Mouse (Mus musculus) midbrain, embryonic 12.5 days (tissue): ENCODE results near the gene Majin. TPM values are rescaled to one million over a fixed set of nuclear protein-coding genes. Genes with fewer than 3 reads are reported as not detected.

Experiments used
- ATAC-seq: fragments of 200-750 bp; cut with Nextera tagmentation; 2 replicates; pipeline ENCODE4 v1.8.0; 2017; ENCODE audit warnings: low read depth, moderate TSS enrichment, moderate library complexity; ENCODE audit not compliant: low FRiP score
- H3K27ac ChIP-seq: fragments of 300-500 bp; sonication (generic); replicated peaks from 2 replicates; pipeline ENCODE4 v1.5.1; 2016; ENCODE audit warnings: mild to moderate bottlenecking
- H3K27me3 ChIP-seq: fragments of 300-500 bp; sonication (generic); 2 replicates; pipeline ENCODE4 v1.6.1; 2016; ENCODE audit warnings: mild to moderate bottlenecking
- H3K36me3 ChIP-seq: fragments of 300-500 bp; sonication (generic); 2 replicates; pipeline ENCODE4 v1.6.1; 2016
- H3K4me1 ChIP-seq: fragments of 300-500 bp; sonication (generic); 2 replicates; pipeline ENCODE4 v1.6.1; 2016
- H3K4me2 ChIP-seq: fragments of 300-500 bp; sonication (generic); replicated peaks from 2 replicates; pipeline ENCODE4 v1.6.1; 2016; ENCODE audit warnings: mild to moderate bottlenecking, moderate library complexity
- H3K4me3 ChIP-seq: fragments of 300-500 bp; sonication (generic); 2 replicates; pipeline ENCODE4 v1.5.1; 2016; ENCODE audit warnings: mild to moderate bottlenecking
- H3K9ac ChIP-seq: fragments of 300-500 bp; sonication (generic); replicated peaks from 2 replicates; pipeline ENCODE4 v1.6.1; 2016; ENCODE audit warnings: mild to moderate bottlenecking, moderate library complexity
- H3K9me3 ChIP-seq: fragments of 300-500 bp; sonication (generic); 2 replicates; pipeline ENCODE4 v1.6.1; 2016; ENCODE audit warnings: mild to moderate bottlenecking
- WGBS: fragments of 180-500 bp; shearing (Covaris S2); methylation state at CpG from one replicate; pipeline ENCODE4 v1.1.7; 2016; 5-methylcytosine and 5-hydroxymethylcytosine counted together
- polyA plus RNA-seq: library from polyadenylated mRNA; unstranded; fragments of >200 nt; fragmentation: Nextera tagmentation; extraction: Ambion mirVana; gene quantifications from 2 replicates; pipeline ENCODE4 v1.2.1, GENCODE M21; 2016

Majin gene
- polyA plus RNA-seq, 1 experiment from 2014 or later: not detected

- peaks cover 67% of the 10 kb centered on the region for H3K36me3 ChIP-seq
- no peak for ATAC-seq
These were observed 46.8 kb downstream of the Majin start for GRCm38 (mm10) chr19:6231036-6231435.

GRCm38 (mm10) chr19:6233647-6234046 is 49.5 kb downstream of the Majin start:
- H3K27ac ChIP-seq: no peak overlapping the region
- H3K4me3 ChIP-seq: no peak overlapping the region
- peaks cover 19% of the 10 kb centered on the region for H3K4me1 ChIP-seq
- peak overlapping the region; percentile 81; the same call in 1 of the 2 replicates for H3K9ac ChIP-seq
- no peaks in the 10 kb centered on the region for H3K27me3 ChIP-seq
- no peaks in the 10 kb centered on the region for H3K9me3 ChIP-seq
- no peak for ATAC-seq
- peaks cover 45% of the 10 kb centered on the region for H3K36me3 ChIP-seq
- H3K4me2 ChIP-seq: no peak overlapping the region
- WGBS: 86% methylated on average over 16 of the region's 16 CpGs

More at GRCm38 (mm10) chr19:6231036-6231435, 46.8 kb downstream of the Majin start:
- no peak overlapping the region for H3K9ac ChIP-seq
- H3K4me3 ChIP-seq: no peak overlapping the region
- WGBS: 90% methylated on average over 2 of the region's 2 CpGs
- H3K4me2 ChIP-seq: no peak overlapping the region
- H3K4me1 ChIP-seq: peaks cover 12% of the 10 kb centered on the region
- no peaks in the 10 kb centered on the region for H3K9me3 ChIP-seq
- H3K27me3 ChIP-seq: no peaks in the 10 kb centered on the region
- H3K27ac ChIP-seq: no peak overlapping the region

GRCm38 (mm10) chr19:6234337-6235083 is 50.3 kb downstream of the Majin start:
- Histone ChIP-seq H3K4me1 (peaks cover 19% of the 10 kb centered on the region), H3K36me3 (peaks cover 37% of the 10 kb centered on the region), H3K9ac (peak overlapping the region; percentile 81), H3K27me3 (no peaks in the 10 kb centered on the region), H3K9me3 (no peaks in the 10 kb centered on the region), H3K4me3 (peak overlapping the region; percentile 77), H3K4me2 (peak overlapping the region; percentile 69), H3K27ac (no peak overlapping the region)
- 67% methylated on average over 11 of the region's 11 CpGs for WGBS
- ATAC-seq: no peak

GRCm38 (mm10) chr19:6235084-6236052 is 51.2 kb downstream of the Majin start, which contains the start of gene Ppp2r5b:
Gene Ppp2r5b (minus strand): TSS chr19:6235872.
- Histone ChIP-seq H3K9me3 (no peaks in the 10 kb centered on the region), H3K9ac (peak within 1 kb of the TSS; percentile 81), H3K4me2 (peak within 1 kb of the TSS; percentile 69), H3K36me3 (peaks cover 28% of the 10 kb centered on the region), H3K27ac (peak within 1 kb of the TSS; percentile 90), H3K27me3 (no peaks in the 10 kb centered on the region), H3K4me1 (peaks cover 19% of the 10 kb centered on the region), H3K4me3 (peak within 1 kb of the TSS; percentile 77)
- peak; percentile 93 for ATAC-seq
- WGBS: 1% methylated on average over 43 of the region's 48 CpGs

GRCm38 (mm10) chr19:6236053-6236441 is 51.9 kb downstream of the Majin start:
- WGBS: 0% methylated on average over 9 of the region's 9 CpGs
- H3K9me3 ChIP-seq: no peaks in the 10 kb centered on the region
- H3K4me2 ChIP-seq: peak overlapping the region; percentile 69
- H3K27me3 ChIP-seq: no peaks in the 10 kb centered on the region
- H3K36me3 ChIP-seq: peaks cover 21% of the 10 kb centered on the region
- peak overlapping the region; percentile 90 for H3K27ac ChIP-seq
- H3K4me3 ChIP-seq: peak overlapping the region; percentile 77
- ATAC-seq: peak; percentile 85
- peak overlapping the region; percentile 81 for H3K9ac ChIP-seq
- peaks cover 19% of the 10 kb centered on the region for H3K4me1 ChIP-seq

- H3K27ac ChIP-seq: 0 out of 2 replicates have a peak overlapping the region, but pooled peaks have one; percentile 15
These were observed 52.7 kb downstream of the Majin start for GRCm38 (mm10) chr19:6236842-6237241.

GRCm38 (mm10) chr19:6238740-6239139 is 54.6 kb downstream of the Majin start:
- no peak overlapping the region for H3K9ac ChIP-seq
- H3K4me1 ChIP-seq: peaks cover 31% of the 10 kb centered on the region
- H3K4me2 ChIP-seq: no peak overlapping the region
- H3K27me3 ChIP-seq: no peaks in the 10 kb centered on the region
- no peak overlapping the region for H3K27ac ChIP-seq
- H3K9me3 ChIP-seq: no peaks in the 10 kb centered on the region
- no peak for ATAC-seq
- H3K4me3 ChIP-seq: no peak overlapping the region
- H3K36me3 ChIP-seq: no peaks in the 10 kb centered on the region

More at GRCm38 (mm10) chr19:6236842-6237241, 52.7 kb downstream of the Majin start:
- no peak overlapping the region for H3K9ac ChIP-seq
- no peaks in the 10 kb centered on the region for H3K27me3 ChIP-seq
- no peaks in the 10 kb centered on the region for H3K9me3 ChIP-seq
- H3K4me1 ChIP-seq: peaks cover 19% of the 10 kb centered on the region
- WGBS: 74% methylated on average over 7 of the region's 7 CpGs
- H3K36me3 ChIP-seq: peaks cover 13% of the 10 kb centered on the region
- ATAC-seq: no peak
- no peak overlapping the region for H3K4me2 ChIP-seq
- H3K4me3 ChIP-seq: no peak overlapping the region

GRCm38 (mm10) chr19:6240136-6240535 is 55.9 kb downstream of the Majin start:
- peaks cover 9% of the 10 kb centered on the region for H3K36me3 ChIP-seq
- H3K9me3 ChIP-seq: no peaks in the 10 kb centered on the region
- H3K27me3 ChIP-seq: no peaks in the 10 kb centered on the region
- no peak overlapping the region for H3K4me2 ChIP-seq
- WGBS: 72% methylated on average over 1 of the region's 1 CpGs
- ATAC-seq: no peak
- peaks cover 20% of the 10 kb centered on the region for H3K4me1 ChIP-seq
- no peak overlapping the region for H3K9ac ChIP-seq
- H3K4me3 ChIP-seq: no peak overlapping the region
- no peak overlapping the region for H3K27ac ChIP-seq

- Histone ChIP-seq H3K4me2 (peak overlapping the region; percentile 93; the same call in 1 of the 2 replicates), H3K36me3 (peaks cover 14% of the 10 kb centered on the region), H3K27me3 (no peaks in the 10 kb centered on the region), H3K4me1 (peaks cover 20% of the 10 kb centered on the region), H3K9me3 (no peaks in the 10 kb centered on the region), H3K27ac (0 out of 2 replicates have a peak overlapping the region, but pooled peaks have one; percentile 68), H3K9ac (no peak overlapping the region), H3K4me3 (no peak overlapping the region)
- ATAC-seq: no peak
- WGBS: 37% methylated on average over 5 of the region's 5 CpGs
These were observed 56.5 kb downstream of the Majin start for GRCm38 (mm10) chr19:6240725-6241124.

- Histone ChIP-seq H3K36me3 (peaks cover 22% of the 10 kb centered on the region), H3K27me3 (no peaks in the 10 kb centered on the region), H3K4me2 (peak within 1 kb of the TSS; percentile 93), H3K9me3 (no peaks in the 10 kb centered on the region), H3K4me1 (peaks cover 17% of the 10 kb centered on the region), H3K9ac (peak within 1 kb of the TSS; percentile 94), H3K4me3 (peak within 1 kb of the TSS; percentile 90), H3K27ac (peak within 1 kb of the TSS; percentile 68)
- WGBS: under 1% methylated on average over 54 of the region's 55 CpGs
- peak; percentile 91 for ATAC-seq
These were observed 57.3 kb downstream of the Majin start, which contains the start of gene Atg2a for GRCm38 (mm10) chr19:6241274-6242107. Gene Atg2a (plus strand): TSS chr19:6241668.

GRCm38 (mm10) chr19:6242281-6242680 is 58.1 kb downstream of the Majin start:
- Histone ChIP-seq H3K9me3 (no peaks in the 10 kb centered on the region), H3K4me3 (peak overlapping the region; percentile 90), H3K9ac (peak overlapping the region; percentile 94), H3K27me3 (no peaks in the 10 kb centered on the region), H3K4me2 (peak overlapping the region; percentile 93), H3K4me1 (peaks cover 13% of the 10 kb centered on the region), H3K36me3 (peaks cover 28% of the 10 kb centered on the region), H3K27ac (peak overlapping the region; percentile 68; the same call in 1 of the 2 replicates)
- WGBS: 2% methylated on average over 4 of the region's 4 CpGs
- ATAC-seq: no peak
